Mouse (Mus musculus): ENCODE measurements around the gene Adssl1.

Adssl1 gene

DNA sequence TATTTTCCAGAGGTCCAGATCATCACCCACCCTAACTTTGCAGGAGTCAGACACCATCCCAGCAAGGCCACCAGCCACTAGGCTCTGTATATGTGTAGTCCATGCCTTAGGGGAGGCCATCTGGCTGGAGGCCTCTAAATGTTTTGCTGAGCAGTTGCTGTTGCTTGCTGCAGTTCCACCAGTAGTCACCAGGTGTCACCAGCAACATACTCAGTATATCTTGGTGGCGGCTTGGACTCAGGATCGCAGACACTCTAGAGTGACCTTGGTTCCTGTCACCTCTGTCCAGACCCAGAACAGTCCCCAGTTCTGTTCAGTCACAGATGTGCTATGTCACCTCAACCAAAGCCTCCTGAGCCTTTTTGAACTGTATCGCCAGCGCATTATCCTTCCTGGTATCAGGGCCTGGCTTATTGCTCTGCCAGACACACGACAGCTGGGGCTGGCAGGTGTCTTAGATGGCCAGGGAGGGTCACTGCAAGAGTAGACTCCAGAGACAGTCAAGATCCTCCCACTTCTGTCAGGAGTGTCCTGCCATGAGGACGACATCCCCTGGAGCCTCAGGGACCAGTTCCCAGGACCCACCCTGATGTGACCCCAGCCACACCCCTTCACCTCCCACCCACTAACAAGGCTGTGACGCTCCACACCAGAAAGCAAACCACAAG lies 33.4 kb downstream of the Adssl1 start:
- peak; percentile 75 to 90 for DNase-seq (ENCODE audit: low spot score in 2 of 2)

DNA sequence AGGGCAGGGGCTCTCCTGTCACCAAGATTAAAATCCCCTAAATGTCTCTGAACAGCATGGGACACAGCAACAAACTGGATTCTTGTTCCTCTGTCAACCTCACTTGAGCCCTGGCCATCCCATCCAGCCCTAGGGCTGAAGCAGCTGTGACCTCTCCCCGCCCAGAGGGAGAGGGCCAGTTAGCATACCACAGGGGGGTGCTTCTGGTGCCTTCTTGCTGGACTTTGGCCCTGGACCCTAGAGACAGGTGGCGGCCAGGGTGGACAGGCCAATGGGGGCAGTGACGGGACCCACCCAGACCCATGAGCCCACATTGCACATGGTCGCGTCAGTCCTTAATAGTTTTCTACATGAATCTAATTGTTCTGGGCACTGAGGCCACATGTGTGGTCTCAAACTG lies 34.2 kb downstream of the Adssl1 start:
- no peak for DNase-seq (ENCODE audit: low spot score in 2 of 2)

DNA sequence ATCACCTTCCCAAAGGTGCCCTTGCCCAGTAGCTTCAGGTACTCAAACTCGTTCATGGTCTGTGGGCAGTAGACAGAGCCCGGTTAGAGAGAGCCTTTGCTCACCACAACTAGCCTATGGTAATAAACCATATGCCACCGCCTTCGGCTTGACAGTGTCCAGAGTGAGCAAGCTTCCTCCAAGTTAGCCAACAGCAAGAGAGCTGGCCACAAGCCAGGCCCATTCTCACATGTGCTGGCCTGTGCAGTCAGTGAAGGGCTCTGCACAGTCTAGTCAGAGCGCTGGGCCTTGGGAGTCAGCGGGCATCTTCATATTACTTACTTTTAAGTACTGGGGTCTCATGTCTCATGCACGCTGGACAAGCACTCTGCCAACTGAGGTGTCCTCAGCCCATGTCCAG lies 38.8 kb downstream of the Adssl1 start:
- DNase-seq (ENCODE audit: low spot score in 2 of 2): no peak

- peak; percentile 67 to 87 for DNase-seq (ENCODE audit: low spot score in 2 of 2)
These were observed 39.3 kb downstream of the Adssl1 start for GRCm38 (mm10) chr12:112659109-112659508.

DNA sequence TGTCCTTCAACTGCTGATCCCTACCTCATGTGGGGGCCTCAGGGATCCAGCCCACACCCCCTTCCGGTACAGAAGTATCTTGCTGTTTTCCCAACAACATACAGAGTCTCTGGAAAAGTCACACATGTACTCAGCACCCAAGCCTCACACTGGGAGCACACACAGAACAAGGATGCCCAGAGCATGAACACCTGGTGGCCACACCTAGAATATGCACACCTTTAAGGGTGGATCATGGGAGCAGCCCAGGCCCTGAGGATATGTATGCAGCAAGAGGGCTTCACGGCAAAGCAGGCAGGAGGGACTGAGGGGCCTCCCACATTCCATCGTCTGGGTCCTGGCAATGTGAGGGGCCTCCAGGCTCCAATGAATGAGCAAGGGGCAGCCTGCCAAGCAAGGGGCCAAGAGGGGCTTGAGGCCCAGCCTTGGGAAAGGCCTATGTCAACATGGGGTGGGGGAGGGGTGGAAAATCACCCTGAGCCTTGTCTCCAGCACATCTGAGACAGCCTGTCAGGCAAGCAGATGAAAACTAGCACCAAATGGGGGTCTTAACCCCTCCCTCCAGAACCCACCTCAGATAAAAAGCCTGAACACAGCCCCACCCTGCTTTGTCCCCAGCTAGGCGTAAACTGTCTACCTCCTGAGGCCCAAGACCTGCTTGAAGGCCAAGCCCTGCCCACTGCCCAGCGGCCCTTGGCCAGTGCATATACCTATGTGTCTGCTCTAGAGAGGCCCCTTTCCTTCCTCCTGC lies 40.9 kb downstream of the Adssl1 start:
- DNase-seq (ENCODE audit: low spot score in 2 of 2): no peak

DNA sequence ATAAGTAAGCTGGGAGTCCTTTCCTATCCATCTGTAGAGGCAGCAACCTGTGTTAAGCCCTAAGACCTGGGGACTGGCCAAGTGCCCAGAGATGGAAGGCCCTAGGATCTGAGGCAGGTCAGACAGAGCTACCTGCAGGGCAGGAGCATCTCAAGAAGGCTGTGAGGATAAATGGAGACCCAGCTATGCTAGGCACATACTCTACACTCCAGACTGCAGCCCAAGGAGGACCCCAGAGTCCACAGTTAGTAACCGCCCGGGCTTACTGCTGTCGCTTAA lies 41.4 kb downstream of the Adssl1 start:
- DNase-seq (ENCODE audit: low spot score in 2 of 2): no peak

GRCm38 (mm10) chr12:112661851-112662250 lies 42.0 kb downstream of the Adssl1 start:
- no peak for DNase-seq (ENCODE audit: low spot score in 2 of 2)

GRCm38 (mm10) chr12:112663303-112663702 lies 43.5 kb downstream of the Adssl1 start:
- no peak for DNase-seq (ENCODE audit: low spot score in 2 of 2)

DNA sequence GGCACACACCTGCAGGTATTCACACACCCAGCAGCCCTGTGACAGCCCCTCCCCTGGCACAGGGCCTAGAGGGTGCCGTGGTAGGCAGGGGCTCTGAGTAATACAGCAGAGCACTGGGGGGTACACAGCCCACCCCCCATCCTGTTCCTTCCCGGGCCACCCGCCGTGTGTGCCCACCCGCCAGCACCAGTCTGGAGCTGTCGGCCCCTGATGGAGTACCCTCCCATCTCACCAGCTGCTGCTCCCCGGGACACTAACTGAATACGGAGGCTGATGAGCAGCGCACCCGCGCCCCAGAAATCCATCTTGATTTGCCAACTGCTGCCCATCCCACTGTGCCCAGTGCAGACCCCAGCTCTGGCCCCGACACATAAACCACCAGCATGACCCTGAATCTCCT lies 43.9 kb downstream of the Adssl1 start:
- DNase-seq (ENCODE audit: low spot score in 2 of 2): no peak

DNA sequence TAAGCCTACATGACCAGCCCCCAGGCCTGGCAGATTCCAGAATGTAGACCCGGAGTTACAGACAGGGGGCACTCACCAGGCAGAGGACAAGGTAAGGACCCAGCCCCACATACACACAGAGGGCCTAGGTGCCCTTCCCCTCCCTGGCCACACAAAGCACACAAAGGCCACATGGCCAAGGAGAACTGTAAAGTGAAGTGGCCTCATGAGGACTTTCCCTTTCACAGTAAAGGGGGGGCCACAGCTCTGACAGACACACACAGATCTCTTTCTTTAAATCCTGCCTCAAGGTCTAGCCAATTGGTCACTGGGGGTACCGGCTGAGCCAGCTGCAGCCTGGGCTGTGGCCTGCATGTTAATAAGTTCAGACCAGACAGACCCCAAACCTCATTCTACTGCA lies 44.3 kb downstream of the Adssl1 start:
- DNase-seq (ENCODE audit: low spot score in 2 of 2): no peak

DNA sequence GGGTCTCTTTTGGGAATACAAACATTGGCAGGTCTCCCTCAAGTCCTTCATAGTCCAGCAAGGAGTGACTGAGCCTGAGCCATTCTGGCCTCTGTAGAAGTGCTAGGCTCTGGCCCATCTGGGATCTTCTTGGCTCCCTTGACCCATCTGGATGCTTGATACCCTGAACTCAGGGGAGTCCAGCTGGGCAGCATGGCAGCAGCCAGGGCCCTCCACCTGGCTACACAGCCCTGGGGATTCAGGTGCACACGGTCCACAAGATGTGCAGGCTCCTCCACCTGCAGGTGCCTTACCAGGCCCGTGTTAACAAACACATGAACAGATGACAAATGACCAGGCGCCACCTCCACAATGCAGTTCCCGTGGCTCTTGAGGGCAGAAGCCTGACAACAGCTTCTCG lies 44.8 kb downstream of the Adssl1 start:
- no peak for DNase-seq (ENCODE audit: low spot score in 2 of 2)

DNA sequence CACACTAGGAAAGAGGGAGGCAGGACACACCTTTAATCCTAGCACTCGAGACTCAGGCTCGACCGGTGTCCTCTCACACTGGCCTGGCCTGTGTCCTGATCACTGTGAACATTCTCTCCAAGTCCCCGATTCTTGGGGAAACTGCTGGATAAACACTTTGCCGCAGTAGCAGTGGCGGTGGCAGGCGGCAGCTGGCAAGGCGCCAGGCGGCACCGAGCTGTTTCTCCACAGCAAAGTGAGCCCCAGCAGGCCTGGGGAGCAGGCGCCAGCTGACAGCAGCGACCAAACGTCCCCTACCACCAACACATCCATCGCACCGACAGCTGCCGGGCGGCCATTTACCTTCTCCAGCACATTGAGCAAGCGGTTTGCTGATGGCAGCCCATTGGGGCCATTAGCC lies 45.6 kb downstream of the Adssl1 start:
- no peak for DNase-seq (ENCODE audit: low spot score in 2 of 2)

DNA sequence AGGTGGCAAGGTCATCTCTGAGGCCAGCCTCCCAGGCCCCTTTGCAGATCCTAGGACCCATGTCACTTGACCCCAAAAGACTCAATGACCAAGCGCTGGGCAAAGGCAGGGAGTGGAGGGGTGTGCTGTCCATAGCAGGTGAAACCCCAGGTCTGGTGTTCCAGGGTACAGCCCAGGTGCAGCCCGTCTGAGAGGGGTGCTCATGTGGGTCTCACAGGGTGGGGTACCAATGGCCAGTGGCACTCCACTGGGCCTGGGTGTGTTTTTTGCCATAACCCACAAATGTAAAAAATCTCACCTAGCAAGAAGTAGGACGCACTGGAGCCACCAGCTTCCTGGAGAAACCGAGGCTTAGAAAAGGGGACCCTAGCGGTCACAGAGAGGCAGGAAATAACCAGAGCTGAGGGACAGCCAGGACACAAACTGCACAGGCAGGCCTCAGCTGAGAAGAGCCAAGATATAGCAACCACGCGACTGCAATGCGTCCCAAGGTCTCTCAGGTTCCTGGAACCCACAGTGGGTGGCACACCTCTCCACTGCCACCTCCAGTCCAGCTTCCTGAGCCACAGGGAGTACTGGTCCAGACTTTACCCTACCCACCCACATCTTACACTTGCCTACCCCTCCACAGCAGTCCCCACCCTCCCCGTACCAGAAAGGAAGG lies 46.2 kb downstream of the Adssl1 start:
- no peak for DNase-seq (ENCODE audit: low spot score in 2 of 2)

DNA sequence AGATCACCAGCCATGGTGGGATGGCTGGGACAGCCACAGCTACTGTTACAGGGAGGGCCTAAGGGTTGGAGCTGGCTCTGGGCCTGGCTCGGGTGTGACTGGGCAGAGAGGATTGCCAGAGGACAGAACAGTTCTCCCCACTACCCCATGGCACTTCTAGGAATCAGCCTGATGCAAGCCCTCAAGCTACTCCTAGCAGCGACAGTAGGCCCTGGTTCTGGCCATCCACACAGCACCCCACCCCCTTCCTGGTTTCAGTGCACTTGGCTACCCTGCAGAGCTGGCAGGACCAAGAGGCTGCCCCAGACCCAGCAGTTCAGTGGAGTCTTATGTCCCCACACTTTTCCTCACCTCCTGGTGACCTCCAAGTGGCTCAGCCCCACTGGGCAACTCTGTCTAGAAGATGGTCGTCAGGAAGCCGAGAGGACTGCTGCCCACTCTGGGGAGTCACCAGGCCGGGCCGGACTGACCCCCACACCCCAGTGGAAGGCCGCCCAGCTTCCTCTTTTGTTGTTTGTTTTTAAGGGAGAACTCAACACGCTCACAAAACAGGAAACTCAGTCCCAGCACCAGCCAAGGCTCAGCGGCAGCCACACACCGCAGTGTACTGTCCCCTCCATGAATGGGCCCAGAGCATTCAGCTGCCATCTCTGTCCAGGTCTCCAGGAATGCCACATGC lies 47.9 kb downstream of the Adssl1 start:
- peak in 1 of 2 experiments; percentile 31 for DNase-seq (ENCODE audit: low spot score in 2 of 2)

DNA sequence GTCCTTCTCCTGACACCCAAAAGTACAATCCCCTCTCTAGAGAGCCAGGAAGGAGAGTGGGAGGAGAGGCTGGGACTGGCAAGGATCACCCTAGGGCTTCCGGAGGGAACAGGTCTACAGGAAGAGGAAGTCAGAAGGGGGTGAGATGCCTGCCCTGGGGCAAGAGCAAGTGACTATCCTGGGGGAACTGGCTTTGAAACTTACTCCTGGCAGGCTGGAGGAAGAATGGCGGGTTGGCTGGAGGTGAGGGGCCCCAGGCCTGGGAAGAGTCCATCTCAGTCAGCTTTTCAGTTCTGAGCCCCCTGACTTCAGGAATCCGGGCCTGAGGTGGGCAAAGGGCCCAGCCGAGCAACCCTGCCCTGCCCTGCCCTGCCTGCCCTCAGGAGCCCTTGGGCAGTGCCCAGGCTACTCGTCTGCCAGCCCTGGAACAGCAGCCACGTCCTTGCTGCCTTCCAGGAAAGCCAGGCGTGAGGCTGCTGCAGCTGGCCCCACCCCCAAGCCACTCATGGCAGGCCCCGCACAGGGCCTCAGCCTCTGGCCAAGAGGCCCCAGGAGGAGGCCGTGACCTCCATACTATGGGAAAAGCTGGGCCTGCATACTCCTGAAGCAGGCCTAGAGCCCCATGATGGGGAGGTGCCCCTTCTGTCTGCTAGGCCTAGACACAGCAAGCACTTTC lies 51.0 kb downstream of the Adssl1 start:
- no peak for DNase-seq (ENCODE audit: low spot score in 2 of 2)

DNA sequence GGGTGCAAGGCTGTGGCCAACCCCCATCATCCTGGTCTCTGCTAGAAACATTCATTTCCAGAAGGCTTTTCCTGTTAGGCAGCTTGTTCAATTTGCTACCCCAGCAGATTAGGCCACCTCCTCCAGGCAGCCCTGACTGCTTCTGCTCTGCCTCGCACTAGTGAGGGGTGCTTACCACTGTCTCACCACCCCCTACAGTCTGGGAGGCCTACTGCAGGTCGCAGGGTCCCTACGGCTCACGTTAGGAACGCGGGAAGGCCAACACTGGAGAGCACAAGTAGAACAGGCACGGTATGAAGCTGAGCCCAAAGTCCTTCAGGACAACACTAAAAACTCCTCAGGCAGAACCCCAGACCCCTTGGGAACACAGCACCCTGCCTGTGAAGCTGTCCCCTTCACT lies 52.0 kb downstream of the Adssl1 start:
- peak in 1 of 2 experiments; percentile 38 for DNase-seq (ENCODE audit: low spot score in 2 of 2)

GRCm38 (mm10) chr12:112672744-112673575 lies 53.1 kb downstream of the Adssl1 start:
- DNase-seq (ENCODE audit: low spot score in 2 of 2): peak; percentile 45 to 58

DNA sequence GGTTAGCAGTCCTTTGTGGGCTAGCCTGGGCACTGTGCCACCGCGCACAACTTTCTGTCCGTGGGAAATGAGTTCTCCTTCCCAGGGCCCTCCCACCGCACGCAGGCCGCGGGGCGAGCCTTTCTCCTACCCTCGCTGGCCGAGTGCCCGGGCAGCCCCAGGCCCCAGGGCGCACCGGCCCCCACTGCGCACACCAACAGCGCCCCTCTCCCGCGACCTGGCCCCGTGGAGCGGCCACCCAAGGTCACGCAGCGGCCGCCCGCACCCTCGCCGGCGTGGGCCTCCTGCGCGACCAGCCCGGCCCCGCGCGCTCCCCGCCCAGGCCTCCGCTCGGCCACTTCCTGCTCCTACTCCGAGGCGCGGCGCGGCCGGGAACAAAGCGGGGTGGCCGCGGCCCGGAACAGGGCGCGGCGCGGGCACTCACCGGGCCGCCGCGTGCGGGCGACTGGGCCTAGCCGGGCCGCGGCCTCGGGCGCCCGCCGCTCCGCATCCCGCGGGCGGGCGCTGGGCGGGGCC lies 53.8 kb downstream of the Adssl1 start:
- peak; percentile 49 to 56 for DNase-seq (ENCODE audit: low spot score in 2 of 2)

DNA sequence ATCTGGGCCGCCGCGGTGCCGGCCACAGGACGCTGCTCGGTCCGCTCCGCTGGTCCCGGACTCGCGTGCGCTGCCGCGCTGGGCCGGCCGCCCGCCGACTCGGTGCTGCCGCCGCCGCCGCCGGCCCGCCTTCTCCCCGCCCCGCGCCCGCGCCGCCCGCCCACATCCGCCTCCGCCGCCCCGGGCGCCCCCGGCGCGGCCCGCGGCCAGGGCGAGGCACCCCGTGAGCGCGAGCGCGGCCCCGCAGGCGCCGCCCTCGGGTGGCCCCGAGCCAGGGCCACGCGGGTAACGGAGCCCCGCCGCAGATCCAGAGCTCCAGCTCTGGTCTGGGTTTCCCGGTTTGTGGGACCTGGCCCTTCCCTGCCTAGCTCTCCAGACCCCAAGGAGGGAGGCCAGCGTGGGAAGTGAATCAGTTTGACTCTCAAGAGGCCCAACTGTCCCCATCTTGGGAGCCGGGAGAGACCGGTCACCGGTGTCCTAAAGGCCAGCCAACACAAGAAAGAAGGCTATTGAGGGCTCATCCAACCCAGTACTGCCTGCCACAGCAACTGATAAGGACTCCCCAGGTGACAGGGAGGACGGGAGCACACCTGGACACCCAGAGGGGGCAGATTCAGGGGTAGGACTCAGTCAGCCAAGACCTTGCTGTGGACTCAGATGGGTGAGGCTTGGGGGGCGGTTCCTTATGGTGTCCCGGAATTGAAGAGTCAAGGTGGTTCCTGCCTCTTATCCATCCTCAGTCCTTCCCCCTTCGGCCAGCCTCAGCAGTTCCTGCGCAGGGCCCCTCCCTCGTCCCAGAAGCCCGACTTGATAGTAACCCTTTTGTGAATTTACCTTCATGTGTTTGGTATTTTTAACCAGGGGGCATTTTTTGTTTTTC lies 54.5 kb downstream of the Adssl1 start, which contains the start of gene Akt1:
Gene Akt1, minus strand, starts transcription at position 753 of the 880 bp plus-strand sequence.
- peak; percentile 61 to 66 for DNase-seq (ENCODE audit: low spot score in 2 of 2)
